Mouse (Mus musculus) neutrophil, adult 83 days (primary cell): Measurements from ENCODE around the gene Crot. TPM values are rescaled to one million over a fixed set of nuclear protein-coding genes. Genes with fewer than 3 reads are reported as not detected.

Experiments
- total RNA-seq, 2 experiments: library from RNA; stranded (reverse); gene quantifications; one replicate each; pipeline ENCODE4 v1.2.4; 2023

Gene Crot
- total RNA-seq = 10 to 100 TPM; 26.3 to 26.5 TPM

GRCm38 (mm10) chr5:8996686-8997512, at the start of gene Crot:
TSS of gene Crot (minus strand) at chr5:8997324.

Other genes with a start within 250 kb of the Crot start
- 1 to 10 TPM; 3.4 to 4.7 TPM for gene Abcb1b, start 199.2 kb downstream of the Crot start, total RNA-seq
- 10 to 100 TPM; 10.4 to 16.5 TPM for gene Abcb4, start 103.6 kb downstream of the Crot start, total RNA-seq
- 10 to 100 TPM; 21.3 to 26.1 TPM for gene Tmem243, start 103.3 kb upstream of the Crot start, total RNA-seq
- 10 to 100 TPM; 40.0 to 41.4 TPM for gene Dmtf1, start 164.5 kb upstream of the Crot start, total RNA-seq